ENCODE assay signal across 8 mouse cellular contexts in the genomic region with DNA sequence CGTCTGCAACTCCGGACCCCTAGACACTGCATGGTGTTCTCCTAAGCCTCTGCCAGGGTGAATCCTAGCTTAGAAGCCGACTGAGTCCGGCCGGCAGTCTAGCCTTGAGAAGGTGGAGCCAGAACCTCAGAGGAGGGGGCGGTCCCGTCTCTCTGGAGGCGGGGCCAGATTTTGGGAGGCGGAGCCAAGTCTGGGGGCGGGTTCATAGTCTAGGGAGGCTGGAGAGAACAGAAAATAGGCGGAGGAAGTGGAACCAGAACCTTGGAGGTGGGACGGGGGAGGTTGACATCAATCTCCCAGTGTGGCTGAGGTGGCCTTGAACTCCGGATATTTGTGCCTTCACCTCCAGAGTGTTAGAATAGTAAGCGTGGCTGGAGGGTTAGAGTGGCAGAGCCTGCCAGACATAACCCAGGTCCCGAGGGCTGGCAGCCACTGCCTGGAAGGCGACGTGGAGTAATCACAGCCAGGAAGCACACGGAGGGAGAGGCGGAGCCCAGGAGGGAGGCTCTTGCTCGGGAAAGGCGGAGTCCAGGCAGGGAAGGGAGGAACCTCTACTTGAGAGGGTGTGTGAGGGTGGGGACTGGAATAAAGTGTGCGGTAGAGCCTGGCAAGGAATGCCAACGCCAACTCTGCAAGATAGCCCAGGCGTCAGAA. TPM values are rescaled to one million over a fixed set of nuclear protein-coding genes. Genes with fewer than 3 reads are reported as not detected.
DNase-seq lines count a peak whose midpoint lies in the region; ATAC-seq and TF ChIP-seq lines count a peak whose summit lies in the region.

No protein-coding gene starts in this region.

- H3K36me3 ChIP-seq in embryonic facial prominence, embryonic 15.5 days, result no peaks in the 10 kb centered on the region
- H3K36me3 ChIP-seq in heart, embryonic 10.5 days, result peaks cover 3% of the 10 kb centered on the region; the same call in 1 of the 2 replicates
- H3K36me3 ChIP-seq in limb, embryonic 14.5 days (ENCODE audit: control insufficient read depth, insufficient read depth, low read length), result peaks cover 13% of the 10 kb centered on the region; the same call in 1 of the 2 replicates
- no peaks in the 10 kb centered on the region for H3K36me3 ChIP-seq in midbrain, embryonic 15.5 days (replicated peaks)

- H3K4me1 ChIP-seq in bone marrow, adult 2 months (ENCODE audit: control insufficient read depth, insufficient read depth, low read length), result no peaks in the 10 kb centered on the region
- H3K4me1 ChIP-seq in embryonic facial prominence, embryonic 15.5 days, result peaks cover 45% of the 10 kb centered on the region
- peaks cover 68% of the 10 kb centered on the region for H3K4me1 ChIP-seq in heart, embryonic 10.5 days
- peaks cover 20% of the 10 kb centered on the region for H3K4me1 ChIP-seq in limb, embryonic 14.5 days (ENCODE audit: control insufficient read depth, insufficient read depth, low read length)
- peaks cover 36% of the 10 kb centered on the region for H3K4me1 ChIP-seq in midbrain, embryonic 15.5 days

- peaks cover 8% of the 10 kb centered on the region; the same call in 1 of the 2 replicates for H3K27me3 ChIP-seq in embryonic facial prominence, embryonic 15.5 days
- peaks cover 34% of the 10 kb centered on the region for H3K27me3 ChIP-seq in heart, embryonic 10.5 days (ENCODE audit: insufficient read depth, poor library complexity, severe bottlenecking)
- no peaks in the 10 kb centered on the region for H3K27me3 ChIP-seq in limb, embryonic 14.5 days (ENCODE audit: control insufficient read depth, insufficient read depth, low read length)
- H3K27me3 ChIP-seq in midbrain, embryonic 15.5 days (replicated peaks), result peaks cover 9% of the 10 kb centered on the region

- H3K9ac ChIP-seq in embryonic facial prominence, embryonic 15.5 days, result no peak overlapping the region
- 0 out of 2 replicates have a peak overlapping the region, but pooled peaks have one; percentile 9 for H3K9ac ChIP-seq in limb, embryonic 14.5 days (ENCODE audit: low read depth, low read length, severe bottlenecking)
- no peak overlapping the region for H3K9ac ChIP-seq in midbrain, embryonic 15.5 days

- H3K4me2 ChIP-seq in embryonic facial prominence, embryonic 15.5 days (replicated peaks), result peak overlapping the region; percentile 58
- peak overlapping the region; percentile 53 for H3K4me2 ChIP-seq in limb, embryonic 14.5 days (replicated peaks; ENCODE audit: low read depth, low read length, severe bottlenecking)
- H3K4me2 ChIP-seq in midbrain, embryonic 15.5 days, result peak overlapping the region; percentile 36

- no peaks in the 10 kb centered on the region for H3K9me3 ChIP-seq in embryonic facial prominence, embryonic 15.5 days (replicated peaks)
- no peaks in the 10 kb centered on the region for H3K9me3 ChIP-seq in heart, embryonic 10.5 days
- no peaks in the 10 kb centered on the region for H3K9me3 ChIP-seq in limb, embryonic 14.5 days (ENCODE audit: control insufficient read depth, low read length)
- H3K9me3 ChIP-seq in midbrain, embryonic 15.5 days, result no peaks in the 10 kb centered on the region

- no peak overlapping the region for H3K27ac ChIP-seq in bone marrow, adult 2 months (ENCODE audit: control insufficient read depth, insufficient read depth, low read depth, low read length, poor library complexity)
- H3K27ac ChIP-seq in embryonic facial prominence, embryonic 15.5 days (replicated peaks), result peak overlapping the region; percentile 77
- H3K27ac ChIP-seq in heart, embryonic 10.5 days, result peak overlapping the region; percentile 80
- H3K27ac ChIP-seq in limb, embryonic 14.5 days (replicated peaks; ENCODE audit: low read depth, low read length), result no peak overlapping the region; the same call in 1 of the 2 replicates
- no peak overlapping the region for H3K27ac ChIP-seq in midbrain, embryonic 15.5 days

- ATAC-seq in embryonic facial prominence, embryonic 15.5 days (ENCODE audit: insufficient number of reproducible peaks, low FRiP score, low TSS enrichment, low read depth), result peak; percentile 85
- ATAC-seq in limb, embryonic 14.5 days (ENCODE audit: low FRiP score, low read depth), result peak; percentile 85
- ATAC-seq in midbrain, embryonic 15.5 days (replicated peaks), result peak; percentile 53; the same call in 1 of the 2 replicates

- WGBS in bone marrow, adult 2 months, result 2% methylated on average over 24 of the region's 24 CpGs
- WGBS in embryonic facial prominence, embryonic 15.5 days, result 2% methylated on average over 24 of the region's 24 CpGs
- WGBS in heart, embryonic 10.5 days, result 1% methylated on average over 24 of the region's 24 CpGs
- 1% methylated on average over 23 of the region's 24 CpGs for WGBS in limb, embryonic 14.5 days
- 3% methylated on average over 24 of the region's 24 CpGs for WGBS in midbrain, embryonic 15.5 days

- peak; percentile 83 for DNase-seq in 3T3-L1 (ENCODE audit: low read depth, low spot score)
- DNase-seq in heart, embryonic 10.5 days (ENCODE audit: low spot score), result peak; percentile 94
- peak; percentile 98 for DNase-seq in kidney, adult 9 months
- DNase-seq in limb, embryonic 14.5 days (ENCODE audit: low spot score), result peak; percentile 78
- DNase-seq in spleen, adult 12 weeks (ENCODE audit: low spot score), result peak; percentile 43

- no peak for TF ChIP-seq CTCF in bone marrow, adult 2 months (IDR thresholded peaks at IDR 0.05; ENCODE audit: control insufficient read depth, insufficient read depth, low read length)

- H3K4me3 ChIP-seq in bone marrow, adult 2 months (replicated peaks; ENCODE audit: control insufficient read depth, low read depth, low read length), result peak overlapping the region; percentile 57
- peak overlapping the region; percentile 46 for H3K4me3 ChIP-seq in embryonic facial prominence, embryonic 15.5 days (replicated peaks)
- H3K4me3 ChIP-seq in heart, embryonic 10.5 days, result peak overlapping the region; percentile 58
- peak overlapping the region; percentile 35 for H3K4me3 ChIP-seq in limb, embryonic 14.5 days (replicated peaks; ENCODE audit: low read length)
- H3K4me3 ChIP-seq in midbrain, embryonic 15.5 days, result peak overlapping the region; percentile 13

- TF ChIP-seq POLR2A in bone marrow, adult 2 months (IDR thresholded peaks at IDR 0.05; ENCODE audit: borderline replicate concordance, control insufficient read depth, low read depth, low read length), result peak; percentile 24; the same call in 1 of the 2 replicates
- no peak for TF ChIP-seq POLR2A in limb, embryonic 14.5 days (IDR thresholded peaks at IDR 0.05; ENCODE audit: borderline replicate concordance, extremely low read depth, insufficient read depth, insufficient read length)

RNA-seq across cellular contexts. Expression of gene Plcd1, which starts 5.0 kb away (rescaled TPM):
- polyA plus RNA-seq in bone marrow, adult 2 months (2011; ENCODE audit: insufficient read depth, insufficient read length, low replicate concordance, missing spikeins), result 2.6 TPM in 2 replicates
- polyA plus RNA-seq in embryonic facial prominence, embryonic 15.5 days (2015; fragmentation: Nextera tagmentation; extraction: Ambion mirVana), result 48.7 and 49.1 TPM in 2 replicates
- 18.6 and 19.5 TPM in 2 replicates for polyA plus RNA-seq in heart, embryonic 10.5 days (2016; fragmentation: Nextera tagmentation; extraction: Ambion mirVana)
- 50.0 and 60.8 TPM in 2 replicates for polyA plus RNA-seq in limb, embryonic 14.5 days (2012; rRNA removed)
- polyA plus RNA-seq in limb, embryonic 14.5 days (2014; fragmentation: Nextera tagmentation; extraction: Ambion mirVana), result 38.0 and 38.2 TPM in 2 replicates
- 15.6 and 16.4 TPM in 2 replicates for polyA plus RNA-seq in midbrain, embryonic 15.5 days (2015; fragmentation: Nextera tagmentation; extraction: Ambion mirVana)

RNA-seq across cellular contexts. Expression of gene Dlec1, which starts 14.0 kb away (rescaled TPM):
- 2.5 TPM in 1 of 2 replicates, not detected in the other for polyA plus RNA-seq in bone marrow, adult 2 months (2011; ENCODE audit: insufficient read depth, insufficient read length, low replicate concordance, missing spikeins)
- 1.4 and 3.5 TPM in 2 replicates for polyA plus RNA-seq in embryonic facial prominence, embryonic 15.5 days (2015; fragmentation: Nextera tagmentation; extraction: Ambion mirVana)
- polyA plus RNA-seq in heart, embryonic 10.5 days (2016; fragmentation: Nextera tagmentation; extraction: Ambion mirVana), result 0.87 and 1.2 TPM in 2 replicates
- 1.4 and 1.5 TPM in 2 replicates for polyA plus RNA-seq in limb, embryonic 14.5 days (2012; rRNA removed)
- 0.81 and 1.3 TPM in 2 replicates for polyA plus RNA-seq in limb, embryonic 14.5 days (2014; fragmentation: Nextera tagmentation; extraction: Ambion mirVana)
- polyA plus RNA-seq in midbrain, embryonic 15.5 days (2015; fragmentation: Nextera tagmentation; extraction: Ambion mirVana), result 0.94 and 1.0 TPM in 2 replicates

RNA-seq across cellular contexts. Expression of gene Vill, which starts 35.7 kb away (rescaled TPM):
- 19.5 and 35.2 TPM in 2 replicates for polyA plus RNA-seq in bone marrow, adult 2 months (2011; ENCODE audit: insufficient read depth, insufficient read length, low replicate concordance, missing spikeins)
- 17.1 and 19.0 TPM in 2 replicates for polyA plus RNA-seq in embryonic facial prominence, embryonic 15.5 days (2015; fragmentation: Nextera tagmentation; extraction: Ambion mirVana)
- 19.1 and 23.1 TPM in 2 replicates for polyA plus RNA-seq in heart, embryonic 10.5 days (2016; fragmentation: Nextera tagmentation; extraction: Ambion mirVana)
- 49.8 and 68.2 TPM in 2 replicates for polyA plus RNA-seq in limb, embryonic 14.5 days (2012; rRNA removed)
- polyA plus RNA-seq in limb, embryonic 14.5 days (2014; fragmentation: Nextera tagmentation; extraction: Ambion mirVana), result 25.2 and 29.0 TPM in 2 replicates
- polyA plus RNA-seq in midbrain, embryonic 15.5 days (2015; fragmentation: Nextera tagmentation; extraction: Ambion mirVana), result 3.0 and 3.6 TPM in 2 replicates

Comparison
In these comparisons a context has a peak if more than half of its experiments do, and no peak if none do; other contexts are left out.
1. DNase-seq: peak in every context shown above with its lines; median percentile 98 in kidney, adult 9 months; 94 in heart, embryonic 10.5 days; 83 in 3T3-L1; 78 in limb, embryonic 14.5 days; 43 in spleen, adult 12 weeks.
2. H3K27ac ChIP-seq: peak in embryonic facial prominence, embryonic 15.5 days (single experiment) and heart, embryonic 10.5 days (single experiment); none in bone marrow, adult 2 months (single experiment), limb, embryonic 14.5 days (single experiment) and midbrain, embryonic 15.5 days (single experiment).
3. Peak in every context shown above with its lines, with median percentiles within 50 percentile points of each other: H3K4me3 ChIP-seq, ATAC-seq and H3K4me2 ChIP-seq.